8 mouse cellular contexts compared by ENCODE assay signal in the genomic region with DNA sequence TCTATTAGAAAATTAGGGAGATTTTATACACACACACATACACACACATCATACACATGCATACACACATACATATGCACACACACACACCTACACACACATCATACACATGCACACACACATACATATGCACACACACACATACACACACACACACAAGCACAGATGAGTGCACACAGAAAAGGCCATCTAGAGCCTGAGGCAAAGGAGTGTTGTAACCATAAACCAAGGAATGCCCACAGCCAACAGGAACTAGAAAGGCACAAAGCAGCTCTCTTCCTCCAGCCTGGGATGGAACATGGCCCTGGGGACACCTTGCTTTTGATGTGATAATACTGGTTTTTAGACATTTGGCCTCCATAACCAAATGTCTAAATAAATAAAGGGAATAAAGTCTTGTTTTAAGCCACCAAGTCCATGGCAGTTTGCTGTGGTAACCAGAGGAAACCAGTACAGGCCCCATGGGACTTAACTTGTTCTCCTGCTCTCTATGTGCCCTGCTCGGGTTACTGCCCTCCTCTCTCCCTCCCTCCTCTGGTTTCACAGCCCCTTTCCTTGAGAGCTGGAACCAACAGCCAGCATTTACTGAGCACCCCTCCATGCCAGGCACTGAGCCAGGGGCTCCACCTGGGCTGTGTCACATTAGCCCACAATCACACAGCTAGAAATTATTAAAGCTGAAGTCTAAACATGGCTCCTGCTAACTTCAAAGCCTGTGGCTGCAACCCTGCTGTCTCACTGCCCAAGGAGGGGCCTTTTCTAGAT. TPM values are rescaled to one million over a fixed set of nuclear protein-coding genes. Genes with fewer than 3 reads are reported as not detected.
DNase-seq lines count a peak whose midpoint lies in the region; ATAC-seq lines count a peak whose summit lies in the region.

No protein-coding gene starts in this region.

- DNase-seq in adrenal gland, postnatal 10 days: peak; percentile 23
- DNase-seq in adrenal gland, adult 8-10 months: no peak
- DNase-seq in retina, embryonic 14.5 days (ENCODE audit: low spot score): peak; percentile 25
- no peak for DNase-seq in retina, postnatal 1 day
- DNase-seq in heart, postnatal 14 days: peak; percentile 30 to 54
- peak; percentile 72 for DNase-seq in limb, embryonic 11.5 days (ENCODE audit: low spot score)

- no peaks in the 10 kb centered on the region for H3K27me3 ChIP-seq in limb, embryonic 11.5 days (ENCODE audit: control insufficient read depth, insufficient read depth, low read length)
- no peaks in the 10 kb centered on the region for H3K27me3 ChIP-seq in stomach, embryonic 16.5 days (ENCODE audit: control insufficient read depth, insufficient read depth, low read length)

- H3K9me3 ChIP-seq in limb, embryonic 11.5 days (ENCODE audit: control insufficient read depth, low read length): no peaks in the 10 kb centered on the region
- no peaks in the 10 kb centered on the region for H3K9me3 ChIP-seq in stomach, embryonic 16.5 days (replicated peaks; ENCODE audit: control insufficient read depth, low read length)

- H3K36me3 ChIP-seq in limb, embryonic 11.5 days (ENCODE audit: control insufficient read depth, insufficient read depth, low read length): no peaks in the 10 kb centered on the region
- H3K36me3 ChIP-seq in stomach, embryonic 16.5 days (ENCODE audit: control insufficient read depth, insufficient read depth, low read length): no peaks in the 10 kb centered on the region

- intact Hi-C loops in heart, postnatal 14 days (cut with DNase I): loop anchor here (2.0 to 5.0 kb wide), 3 partner anchors 48 to 90 kb away; no protein-coding TSS in a partner anchor

- H3K4me2 ChIP-seq in limb, embryonic 11.5 days (ENCODE audit: low read depth, severe bottlenecking): no peak overlapping the region
- no peak overlapping the region for H3K4me2 ChIP-seq in stomach, embryonic 16.5 days (ENCODE audit: low read depth, low read length)

- peak overlapping the region; percentile 72 for H3K27ac ChIP-seq in limb, embryonic 11.5 days (replicated peaks; ENCODE audit: low read depth, low read length)
- peak overlapping the region; percentile 56 for H3K27ac ChIP-seq in stomach, embryonic 16.5 days (ENCODE audit: low read length)

- no peak overlapping the region for H3K4me3 ChIP-seq in limb, embryonic 11.5 days (ENCODE audit: low read depth, low read length)
- H3K4me3 ChIP-seq in stomach, embryonic 16.5 days (replicated peaks; ENCODE audit: low read length): no peak overlapping the region

- peaks cover 13% of the 10 kb centered on the region for H3K4me1 ChIP-seq in limb, embryonic 11.5 days (ENCODE audit: control insufficient read depth, insufficient read depth, low read length)
- H3K4me1 ChIP-seq in stomach, embryonic 16.5 days (ENCODE audit: control insufficient read depth, insufficient read depth, low read length): peaks cover 25% of the 10 kb centered on the region

- peak; percentile 91 for ATAC-seq in limb, embryonic 11.5 days (ENCODE audit: insufficient number of reproducible peaks, low FRiP score, low TSS enrichment, low read depth)
- peak; percentile 45; the same call in 1 of the 2 replicates for ATAC-seq in stomach, embryonic 16.5 days (ENCODE audit: insufficient read depth, low FRiP score)
- no peak for ATAC-seq in erythroblast, adult 5-6 weeks (replicated peaks; ENCODE audit: low FRiP score, poor library complexity, severe bottlenecking)

- WGBS in limb, embryonic 11.5 days: 0% methylated on average over 1 of the region's 1 CpGs
- 16% methylated on average over 1 of the region's 1 CpGs for WGBS in stomach, embryonic 16.5 days

- H3K9ac ChIP-seq in limb, embryonic 11.5 days (ENCODE audit: low read length): no peak overlapping the region
- H3K9ac ChIP-seq in stomach, embryonic 16.5 days (ENCODE audit: low read length): no peak overlapping the region

RNA-seq across cellular contexts. Expression of gene Ppp1cb, which starts 46.3 kb away (rescaled TPM):
- total RNA-seq in adrenal gland, postnatal 10 days (2021): 100 to 1,000 TPM; 287 to 317 TPM
- total RNA-seq in adrenal gland, adult 8-10 months (2022): 100 to 1,000 TPM; 307 to 478 (median 386) TPM
- 100 to 1,000 TPM; 476 to 479 TPM for total RNA-seq in heart, postnatal 14 days (2021)
- 250 and 254 TPM in 2 replicates for polyA plus RNA-seq in limb, embryonic 11.5 days (2014; fragmentation: Nextera tagmentation; extraction: Ambion mirVana)
- 246 and 251 TPM in 2 replicates for polyA plus RNA-seq in stomach, embryonic 16.5 days (2015; fragmentation: Nextera tagmentation; extraction: Ambion mirVana)
- 473 and 522 TPM in 2 replicates for total RNA-seq in erythroblast, adult 5-6 weeks (2015; ENCODE audit: low replicate concordance)
- 929 and 957 TPM in 2 replicates for total RNA-seq in erythroblast, adult 5-6 weeks (2017; ENCODE audit: low replicate concordance)

Comparison
In these comparisons a context has a peak if more than half of its experiments do, and no peak if none do; other contexts are left out.
1. DNase-seq: peak in adrenal gland, postnatal 10 days (single experiment), retina, embryonic 14.5 days (single experiment), heart, postnatal 14 days (2 of 2) and limb, embryonic 11.5 days (single experiment); none in adrenal gland, adult 8-10 months (single experiment) and retina, postnatal 1 day (single experiment).